Mouse (Mus musculus) heart, postnatal 0 days (tissue): ENCODE data around the gene Arhgap15.

Experiments used
- CTCF ChIP-seq: IDR thresholded peaks from 2 replicates; pipeline ENCODE4 v1.5.1; 2016; ENCODE audit warnings: antibody characterized with exemption, control low read depth, low read depth
- EP300 ChIP-seq: IDR thresholded peaks from 2 replicates; pipeline ENCODE4 v1.6.1; 2016; ENCODE audit warnings: antibody characterized with exemption, low read depth

- TF ChIP-seq CTCF (no peak), EP300 (no peak)
These were observed 7.3 kb downstream of the Arhgap15 start for GRCm38 (mm10) chr2:43755899-43756298.
